Mouse (Mus musculus) heart, adult 2 months (tissue): ENCODE data around the gene Bet1l. TPM values are rescaled to one million over a fixed set of nuclear protein-coding genes. Genes with fewer than 3 reads are reported as not detected.

Source experiments
- DNase-seq, 2 experiments: peaks; one replicate each; pipeline ENCODE4 v3.0.0; 2021
- H3K27ac ChIP-seq: fragments of 200-600 bp; 2 replicates; pipeline ENCODE4 v1.8.1; 2022
- H3K27me3 ChIP-seq: fragments of 200-500 bp; 2 replicates; pipeline ENCODE4 v1.6.1; 2012; ENCODE audit warnings: mild to moderate bottlenecking, low read length, inconsistent platforms, mixed read lengths; ENCODE audit not compliant: control insufficient read depth, insufficient read depth
- H3K36me3 ChIP-seq: fragments of 200-500 bp; 2 replicates; pipeline ENCODE4 v1.6.1; 2012; ENCODE audit warnings: low read length, inconsistent platforms; ENCODE audit not compliant: control insufficient read depth, insufficient read depth
- H3K4me1 ChIP-seq: fragments of 200-500 bp; 2 replicates; pipeline ENCODE4 v1.6.1; 2011; ENCODE audit warnings: low read length; ENCODE audit not compliant: control insufficient read depth, insufficient read depth
- H3K4me3 ChIP-seq: fragments of 200-600 bp; 2 replicates; pipeline ENCODE4 v1.8.1; 2022
- H3K79me2 ChIP-seq: fragments of 200-500 bp; replicated peaks from 2 replicates; pipeline ENCODE4 v1.6.1; 2012; ENCODE audit warnings: mild to moderate bottlenecking, inconsistent platforms, low read length, moderate library complexity, mixed read lengths; ENCODE audit not compliant: control insufficient read depth, insufficient read depth
- H3K9ac ChIP-seq: fragments of 200-500 bp; 2 replicates; pipeline ENCODE4 v1.6.1; 2012; ENCODE audit warnings: low read depth, mild to moderate bottlenecking, control low read depth, inconsistent platforms, low read length, mixed read lengths
- CTCF ChIP-seq: fragments of 200-600 bp; IDR thresholded peaks from 2 replicates; pipeline ENCODE4 v1.8.1; 2022; ENCODE audit warnings: antibody characterized with exemption, mild to moderate bottlenecking, moderate library complexity
- EP300 ChIP-seq: fragments of 200-500 bp; IDR thresholded peaks from 2 replicates; pipeline ENCODE4 v1.6.1; 2011; ENCODE audit warnings: low read depth, low read length, control low read depth; ENCODE audit not compliant: insufficient read depth
- POLR2A ChIP-seq: fragments of 200-500 bp; IDR thresholded peaks from 2 replicates; pipeline ENCODE4 v1.6.1; 2011; ENCODE audit warnings: mild to moderate bottlenecking, low read depth, low read length, control low read depth; ENCODE audit not compliant: insufficient read depth
- WGBS: fragments of 180-500 bp; shearing (Covaris S2); methylation state at CpG from one replicate; pipeline ENCODE4 v1.1.7; 2018; 5-methylcytosine and 5-hydroxymethylcytosine counted together
- intact Hi-C: fragments of 180-260 bp; cut with DNase I; formaldehyde crosslinking; loops from one replicate; pipeline ENCODE4 v1.15.1; 2025
- polyA plus RNA-seq: library from polyadenylated mRNA; depleted of rRNA; stranded (reverse); fragments of >200 nt; gene quantifications from 2 replicates; pipeline ENCODE4 v1.2.3, GENCODE M21; 2012
- total RNA-seq, 2 experiments: library from RNA; stranded (reverse); gene quantifications; 2 replicates each; pipeline ENCODE4 v1.2.3; 2021

The Bet1l gene
- total and polyA plus RNA-seq, 3 experiments = 8.8 to 12.4 (median 12.3) TPM

- Histone ChIP-seq H3K36me3 (no peaks in the 10 kb centered on the region), H3K27me3 (no peaks in the 10 kb centered on the region), H3K9ac (peak overlapping the region; percentile 57), H3K4me3 (peak overlapping the region; percentile 72), H3K4me1 (peaks cover 2% of the 10 kb centered on the region), H3K79me2 (no peaks in the 10 kb centered on the region; the same call in 1 of the 2 replicates), H3K27ac (peak overlapping the region; percentile 91)
- no peak for TF ChIP-seq EP300
- no peak for TF ChIP-seq CTCF
- TF ChIP-seq POLR2A = no peak
- WGBS = 1% methylated on average over 12 of the region's 12 CpGs
- intact Hi-C loops = loop anchor here (1.0 to 5.0 kb wide), 2 partner anchors 25 to 35 kb away; partner anchors contain the start of genes Bet1l, Odf3 and Scgb1c1
- no peak for DNase-seq
Measured at GRCm38 (mm10) chr7:140882469-140882803, 25.1 kb upstream of the Bet1l start.

- Histone ChIP-seq H3K4me1 (peaks cover 2% of the 10 kb centered on the region), H3K36me3 (no peaks in the 10 kb centered on the region), H3K4me3 (peak within 1 kb of the TSS; percentile 72), H3K9ac (peak within 1 kb of the TSS; percentile 83), H3K27ac (peak within 1 kb of the TSS; percentile 91), H3K79me2 (no peaks in the 10 kb centered on the region; the same call in 1 of the 2 replicates), H3K27me3 (no peaks in the 10 kb centered on the region)
- under 1% methylated on average over 59 of the region's 59 CpGs for WGBS
- peak; percentile 95 for DNase-seq
- intact Hi-C loops = loop anchor here (1.0 to 5.0 kb wide), 2 partner anchors 25 to 35 kb away; partner anchors contain the start of genes Bet1l, Odf3 and Scgb1c1
- peak; percentile 64 for TF ChIP-seq POLR2A
- TF ChIP-seq EP300 = 0 out of 2 replicates have a peak, but pooled peaks have one; percentile 22
- TF ChIP-seq CTCF = peak; percentile 6; the same call in 1 of the 2 replicates
Measured at GRCm38 (mm10) chr7:140881696-140882468, 24.5 kb upstream of the Bet1l start, which contains the start of the genes Psmd13 and Sirt3. Gene Psmd13, plus strand, starts transcription at chr7:140881968. Gene Sirt3, minus strand, starts transcription at chr7:140882309.

- Histone ChIP-seq H3K4me1 (peaks cover 2% of the 10 kb centered on the region), H3K4me3 (peak overlapping the region; percentile 72), H3K27ac (peak overlapping the region; percentile 91), H3K36me3 (no peaks in the 10 kb centered on the region), H3K9ac (0 out of 2 replicates have a peak overlapping the region, but pooled peaks have one; percentile 3), H3K79me2 (no peaks in the 10 kb centered on the region; the same call in 1 of the 2 replicates), H3K27me3 (no peaks in the 10 kb centered on the region)
- no peak for TF ChIP-seq EP300
- no peak for TF ChIP-seq POLR2A
- TF ChIP-seq CTCF = no peak
- intact Hi-C loops = loop anchor here (5.0 kb wide), 1 partner anchor 34 kb away; the partner anchor contains the start of genes Odf3 and Scgb1c1
- 3% methylated on average over 8 of the region's 8 CpGs for WGBS
- no peak for DNase-seq
Measured at GRCm38 (mm10) chr7:140880865-140881515, 23.6 kb upstream of the Bet1l start.

- Histone ChIP-seq H3K79me2 (no peaks in the 10 kb centered on the region; the same call in 1 of the 2 replicates), H3K4me3 (no peak overlapping the region; the same call in 1 of the 2 replicates), H3K4me1 (peaks cover 2% of the 10 kb centered on the region), H3K27ac (no peak overlapping the region; the same call in 1 of the 2 replicates), H3K36me3 (no peaks in the 10 kb centered on the region), H3K9ac (no peak overlapping the region), H3K27me3 (no peaks in the 10 kb centered on the region)
- 65% methylated on average over 3 of the region's 3 CpGs for WGBS
- no peak for TF ChIP-seq CTCF
- no peak for TF ChIP-seq POLR2A
- no peak for TF ChIP-seq EP300
- intact Hi-C loops = loop anchor here (5.0 kb wide), 1 partner anchor 33 kb away; the partner anchor contains the start of genes Odf3 and Scgb1c1
- no peak for DNase-seq
Measured at GRCm38 (mm10) chr7:140880419-140880818, 23.0 kb upstream of the Bet1l start.

GRCm38 (mm10) chr7:140879355-140879754 lies 22.0 kb upstream of the Bet1l start:
- no peaks in the 10 kb centered on the region for H3K36me3 ChIP-seq
- no peak overlapping the region for H3K4me3 ChIP-seq
- intact Hi-C loops = no loop called here
- peaks cover 2% of the 10 kb centered on the region for H3K4me1 ChIP-seq
- H3K9ac ChIP-seq = no peak overlapping the region
- 67% methylated on average over 7 of the region's 7 CpGs for WGBS
- TF ChIP-seq POLR2A (no peak), CTCF (no peak), EP300 (no peak)
- H3K79me2 ChIP-seq = no peaks in the 10 kb centered on the region; the same call in 1 of the 2 replicates
- no peaks in the 10 kb centered on the region for H3K27me3 ChIP-seq
- H3K27ac ChIP-seq = no peak overlapping the region
- DNase-seq = no peak
